Mouse (Mus musculus) bone marrow macrophage, adult 2 months (primary cell): ENCODE measurements at regions not wholly inside any gene's neighbourhood (a gene's known extent, or its start where the extent isn't known, plus 50 kb on each side); places are given as distances from the start of the nearest gene placed in this dataset.

ENCODE experiments used
- CTCF ChIP-seq: IDR thresholded peaks from 2 replicates; pipeline ENCODE4 v1.5.1; 2012; ENCODE audit warnings: low read depth, mild to moderate bottlenecking, low read length, moderate library complexity
- POLR2A ChIP-seq: IDR thresholded peaks from 2 replicates; pipeline ENCODE4 v1.6.1; 2012; ENCODE audit warnings: mild to moderate bottlenecking, low read depth, low read length, borderline replicate concordance

DNA sequence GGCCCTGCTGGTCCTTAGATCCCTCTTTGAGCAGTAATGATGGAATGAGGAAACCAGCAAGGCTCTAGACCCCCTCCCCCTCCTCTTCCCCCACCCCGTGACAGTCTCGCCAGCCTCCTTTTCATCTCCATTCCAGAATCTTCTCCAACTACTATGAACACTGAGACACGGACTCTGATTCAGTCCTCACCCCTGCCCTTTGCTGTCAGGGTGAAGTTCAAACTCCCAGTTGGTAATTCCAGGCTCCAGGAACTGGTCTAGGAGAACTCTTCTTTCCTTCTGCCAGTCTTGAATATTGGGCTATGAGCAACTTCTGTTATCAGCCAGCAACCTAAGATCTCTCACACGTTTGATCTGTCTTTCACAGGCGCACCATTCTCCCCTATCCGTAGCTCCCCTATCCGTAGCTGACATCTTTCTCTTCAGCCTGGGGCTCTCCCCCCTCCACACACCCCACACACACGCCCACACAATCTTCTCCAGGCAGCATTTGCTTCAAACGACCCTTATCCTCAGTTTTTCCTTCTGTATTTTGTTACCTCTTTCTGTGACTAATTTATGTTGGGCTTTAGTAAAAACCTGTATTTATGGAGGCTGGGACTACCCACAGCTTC is 128.6 kb upstream of the Rreb1 start:
- TF ChIP-seq POLR2A: no peak
- TF ChIP-seq CTCF: no peak
